Mouse (Mus musculus) heart, adult 2 months (tissue): ENCODE data around the gene Mfrp. TPM values are rescaled to one million over a fixed set of nuclear protein-coding genes. Genes with fewer than 3 reads are reported as not detected.
A peak's percentile ranks its signal among the peaks of the same experiment; 100 is the strongest.

Experiments
- DNase-seq, 2 experiments: peaks; one replicate each; pipeline ENCODE4 v3.0.0; 2021
- H3K27ac ChIP-seq: fragments of 200-600 bp; 2 replicates; pipeline ENCODE4 v1.8.1; 2022
- H3K27me3 ChIP-seq: fragments of 200-500 bp; 2 replicates; pipeline ENCODE4 v1.6.1; 2012; ENCODE audit warnings: mild to moderate bottlenecking, low read length, inconsistent platforms, mixed read lengths; ENCODE audit not compliant: control insufficient read depth, insufficient read depth
- H3K36me3 ChIP-seq: fragments of 200-500 bp; 2 replicates; pipeline ENCODE4 v1.6.1; 2012; ENCODE audit warnings: low read length, inconsistent platforms; ENCODE audit not compliant: control insufficient read depth, insufficient read depth
- H3K4me1 ChIP-seq: fragments of 200-500 bp; 2 replicates; pipeline ENCODE4 v1.6.1; 2011; ENCODE audit warnings: low read length; ENCODE audit not compliant: control insufficient read depth, insufficient read depth
- H3K4me3 ChIP-seq: fragments of 200-600 bp; 2 replicates; pipeline ENCODE4 v1.8.1; 2022
- H3K79me2 ChIP-seq: fragments of 200-500 bp; replicated peaks from 2 replicates; pipeline ENCODE4 v1.6.1; 2012; ENCODE audit warnings: mild to moderate bottlenecking, inconsistent platforms, low read length, moderate library complexity, mixed read lengths; ENCODE audit not compliant: control insufficient read depth, insufficient read depth
- H3K9ac ChIP-seq: fragments of 200-500 bp; 2 replicates; pipeline ENCODE4 v1.6.1; 2012; ENCODE audit warnings: low read depth, mild to moderate bottlenecking, control low read depth, inconsistent platforms, low read length, mixed read lengths
- CTCF ChIP-seq: fragments of 200-600 bp; IDR thresholded peaks from 2 replicates; pipeline ENCODE4 v1.8.1; 2022; ENCODE audit warnings: antibody characterized with exemption, mild to moderate bottlenecking, moderate library complexity
- EP300 ChIP-seq: fragments of 200-500 bp; IDR thresholded peaks from 2 replicates; pipeline ENCODE4 v1.6.1; 2011; ENCODE audit warnings: low read depth, low read length, control low read depth; ENCODE audit not compliant: insufficient read depth
- POLR2A ChIP-seq: fragments of 200-500 bp; IDR thresholded peaks from 2 replicates; pipeline ENCODE4 v1.6.1; 2011; ENCODE audit warnings: mild to moderate bottlenecking, low read depth, low read length, control low read depth; ENCODE audit not compliant: insufficient read depth
- WGBS: fragments of 180-500 bp; shearing (Covaris S2); methylation state at CpG from one replicate; pipeline ENCODE4 v1.1.7; 2018; 5-methylcytosine and 5-hydroxymethylcytosine counted together
- intact Hi-C: fragments of 180-260 bp; cut with DNase I; formaldehyde crosslinking; loops from one replicate; pipeline ENCODE4 v1.15.1; 2025
- polyA plus RNA-seq: library from polyadenylated mRNA; depleted of rRNA; stranded (reverse); fragments of >200 nt; gene quantifications from 2 replicates; pipeline ENCODE4 v1.2.3, GENCODE M21; 2012
- total RNA-seq, 2 experiments: library from RNA; stranded (reverse); gene quantifications; 2 replicates each; pipeline ENCODE4 v1.2.3; 2021

Gene Mfrp
- total and polyA plus RNA-seq, 3 experiments: 0.04 to 0.05 TPM; not detected in 1

DNA sequence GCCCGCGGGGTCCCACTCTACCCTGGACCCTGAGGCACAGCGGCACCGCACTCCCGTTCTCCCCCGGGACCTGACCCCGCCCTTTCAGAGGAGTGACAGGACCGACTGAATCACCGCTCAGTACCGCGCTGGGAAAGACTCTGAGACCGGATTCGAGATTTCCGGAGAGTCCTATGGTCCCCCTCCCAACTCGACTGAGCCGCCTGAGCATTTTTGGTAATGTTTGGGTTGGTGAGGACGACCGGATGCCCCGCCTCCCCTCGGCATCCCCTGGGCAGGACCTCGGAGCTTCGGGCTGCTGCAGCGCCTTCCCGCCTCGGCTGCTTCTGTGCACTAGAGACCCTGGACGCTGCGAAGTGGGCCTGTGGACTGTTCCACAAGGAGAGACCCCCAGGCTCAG, 28.5 kb downstream of the Mfrp start:
- intact Hi-C loops: no loop called here
- H3K4me3 ChIP-seq: peak overlapping the region; percentile 59
- no peaks in the 10 kb centered on the region for H3K27me3 ChIP-seq
- no peak for TF ChIP-seq CTCF
- peak; percentile 66; the same call in 1 of the 2 replicates for TF ChIP-seq EP300
- TF ChIP-seq POLR2A: peak; percentile 67
- H3K79me2 ChIP-seq: no peaks in the 10 kb centered on the region
- peaks cover 14% of the 10 kb centered on the region for H3K4me1 ChIP-seq
- peak; percentile 86 to 91 for DNase-seq
- WGBS: under 1% methylated on average over 27 of the region's 27 CpGs
- H3K9ac ChIP-seq: peak overlapping the region; percentile 75
- H3K27ac ChIP-seq: peak overlapping the region; percentile 99
- H3K36me3 ChIP-seq: no peaks in the 10 kb centered on the region

DNA sequence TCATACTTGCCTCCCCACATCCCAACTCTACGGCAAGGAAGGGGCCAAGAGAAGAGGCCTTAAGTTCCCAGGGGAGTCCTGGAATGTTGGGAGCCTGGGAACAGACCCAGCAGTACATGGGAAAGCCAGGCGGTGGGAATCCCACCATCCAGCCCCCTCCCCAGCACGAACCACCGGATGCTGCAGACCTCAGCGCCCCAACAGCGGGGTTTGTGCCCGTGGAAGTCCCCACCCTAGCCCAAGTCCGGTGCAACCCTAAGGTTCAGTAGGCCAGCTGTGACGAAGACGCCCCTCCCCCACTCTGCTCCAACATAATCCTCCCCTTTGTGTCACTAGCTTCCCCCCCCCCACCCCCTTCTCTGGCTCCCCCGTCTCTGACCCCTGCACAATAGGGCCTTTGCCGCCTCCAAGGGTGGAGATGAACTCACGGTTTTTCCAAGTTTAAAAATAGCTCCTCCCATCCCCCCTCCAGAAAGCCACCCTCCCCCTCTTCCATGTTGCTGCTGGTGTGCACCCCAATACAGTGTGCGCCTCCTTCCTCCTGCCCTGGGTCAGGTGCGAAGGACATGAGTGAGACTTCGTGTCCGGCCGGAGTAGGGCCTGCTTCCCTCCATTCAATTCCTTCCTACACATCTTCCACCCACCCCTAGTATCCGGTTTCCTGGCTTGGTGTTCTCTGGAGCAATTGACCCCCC, 29.2 kb downstream of the Mfrp start:
- TF ChIP-seq POLR2A (0 out of 2 replicates have a peak, but pooled peaks have one; percentile 34), CTCF (no peak), EP300 (peak; percentile 38; the same call in 1 of the 2 replicates)
- WGBS: 26% methylated on average over 19 of the region's 19 CpGs
- peak overlapping the region; percentile 99 for H3K27ac ChIP-seq
- H3K4me3 ChIP-seq: peak overlapping the region; percentile 59
- no peaks in the 10 kb centered on the region for H3K36me3 ChIP-seq
- no peaks in the 10 kb centered on the region for H3K27me3 ChIP-seq
- DNase-seq: peak; percentile 62 to 66
- intact Hi-C loops: no loop called here
- H3K9ac ChIP-seq: peak overlapping the region; percentile 63
- no peaks in the 10 kb centered on the region for H3K79me2 ChIP-seq
- H3K4me1 ChIP-seq: peaks cover 17% of the 10 kb centered on the region

DNA sequence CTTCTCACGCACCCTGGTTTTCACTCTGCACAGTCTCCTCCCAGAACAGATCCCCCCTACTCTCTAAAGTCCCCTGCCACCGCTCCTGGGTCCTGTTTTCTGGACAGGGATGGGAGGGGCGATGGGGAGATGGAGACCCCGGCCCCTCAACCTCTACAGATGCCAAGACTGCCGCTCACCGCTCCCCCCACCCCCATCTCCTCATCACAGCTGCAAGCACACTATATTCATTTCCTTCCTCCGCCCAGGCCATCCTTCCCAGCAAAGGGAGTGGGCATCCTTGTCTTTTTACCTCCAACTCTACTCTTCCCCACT, 29.7 kb downstream of the Mfrp start:
- TF ChIP-seq CTCF (no peak), POLR2A (no peak), EP300 (no peak)

DNA sequence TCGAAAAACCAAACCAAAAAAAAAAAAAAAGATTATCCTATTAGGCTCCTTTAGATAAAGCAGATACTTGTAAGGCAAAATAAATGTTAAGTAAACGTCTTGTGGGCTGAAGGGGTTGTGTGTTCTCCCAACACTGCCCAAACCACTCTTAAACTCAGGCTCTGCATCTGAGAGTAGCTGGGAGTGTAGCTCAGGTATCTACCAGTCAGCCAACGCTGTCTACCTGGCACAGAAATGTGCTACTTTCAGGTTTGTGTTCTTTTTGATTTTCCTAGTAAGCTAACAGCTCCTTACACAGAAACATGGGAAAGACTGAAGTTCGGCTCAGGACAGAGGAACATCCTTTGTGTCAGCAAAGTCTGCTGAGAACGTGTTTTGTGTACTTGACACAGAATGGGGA, 30.7 kb downstream of the Mfrp start:
- Histone ChIP-seq H3K27ac (peak overlapping the region; percentile 99), H3K36me3 (no peaks in the 10 kb centered on the region), H3K27me3 (no peaks in the 10 kb centered on the region), H3K4me1 (peaks cover 15% of the 10 kb centered on the region), H3K79me2 (no peaks in the 10 kb centered on the region), H3K4me3 (no peak overlapping the region), H3K9ac (no peak overlapping the region)
- TF ChIP-seq EP300 (no peak), POLR2A (no peak), CTCF (no peak)
- no peak for DNase-seq
- WGBS: 56% methylated on average over 5 of the region's 5 CpGs
- intact Hi-C loops: no loop called here

More for the DNA sequence above, 29.7 kb downstream of the Mfrp start:
- DNase-seq: no peak
- Histone ChIP-seq H3K27me3 (no peaks in the 10 kb centered on the region), H3K9ac (no peak overlapping the region), H3K36me3 (no peaks in the 10 kb centered on the region), H3K79me2 (no peaks in the 10 kb centered on the region), H3K4me3 (no peak overlapping the region), H3K4me1 (peaks cover 17% of the 10 kb centered on the region), H3K27ac (peak overlapping the region; percentile 99)
- WGBS: 40% methylated on average over 7 of the region's 7 CpGs
- intact Hi-C loops: no loop called here

DNA sequence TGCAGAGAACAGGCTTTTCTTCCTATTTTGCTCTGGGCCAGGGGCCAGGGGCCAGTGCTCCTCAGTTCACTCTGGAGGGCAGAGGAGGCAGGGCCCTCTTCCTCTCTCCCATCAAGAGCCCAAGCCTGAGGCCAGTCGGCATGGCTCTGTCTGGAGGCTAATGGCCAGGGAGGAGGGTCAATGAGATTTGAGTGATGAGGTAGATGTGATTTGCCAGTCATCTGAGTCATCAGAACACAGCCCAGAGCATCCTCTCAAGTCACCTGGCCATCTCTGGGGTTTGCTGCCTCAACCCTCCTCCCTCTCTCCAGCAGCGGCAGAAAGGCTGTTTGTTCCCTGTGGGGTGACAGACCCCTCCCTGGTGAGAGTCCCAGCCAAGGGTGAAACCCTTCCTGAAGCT, 31.8 kb downstream of the Mfrp start:
- intact Hi-C loops: no loop called here
- no peak for TF ChIP-seq CTCF
- TF ChIP-seq POLR2A: no peak
- TF ChIP-seq EP300: no peak
- no peaks in the 10 kb centered on the region for H3K36me3 ChIP-seq
- peaks cover 11% of the 10 kb centered on the region for H3K4me1 ChIP-seq
- H3K79me2 ChIP-seq: no peaks in the 10 kb centered on the region
- DNase-seq: no peak
- H3K9ac ChIP-seq: peak overlapping the region; percentile 1
- peak overlapping the region; percentile 99 for H3K27ac ChIP-seq
- no peaks in the 10 kb centered on the region for H3K27me3 ChIP-seq
- peak overlapping the region; percentile 71 for H3K4me3 ChIP-seq
- WGBS: 18% methylated on average over 2 of the region's 2 CpGs

DNA sequence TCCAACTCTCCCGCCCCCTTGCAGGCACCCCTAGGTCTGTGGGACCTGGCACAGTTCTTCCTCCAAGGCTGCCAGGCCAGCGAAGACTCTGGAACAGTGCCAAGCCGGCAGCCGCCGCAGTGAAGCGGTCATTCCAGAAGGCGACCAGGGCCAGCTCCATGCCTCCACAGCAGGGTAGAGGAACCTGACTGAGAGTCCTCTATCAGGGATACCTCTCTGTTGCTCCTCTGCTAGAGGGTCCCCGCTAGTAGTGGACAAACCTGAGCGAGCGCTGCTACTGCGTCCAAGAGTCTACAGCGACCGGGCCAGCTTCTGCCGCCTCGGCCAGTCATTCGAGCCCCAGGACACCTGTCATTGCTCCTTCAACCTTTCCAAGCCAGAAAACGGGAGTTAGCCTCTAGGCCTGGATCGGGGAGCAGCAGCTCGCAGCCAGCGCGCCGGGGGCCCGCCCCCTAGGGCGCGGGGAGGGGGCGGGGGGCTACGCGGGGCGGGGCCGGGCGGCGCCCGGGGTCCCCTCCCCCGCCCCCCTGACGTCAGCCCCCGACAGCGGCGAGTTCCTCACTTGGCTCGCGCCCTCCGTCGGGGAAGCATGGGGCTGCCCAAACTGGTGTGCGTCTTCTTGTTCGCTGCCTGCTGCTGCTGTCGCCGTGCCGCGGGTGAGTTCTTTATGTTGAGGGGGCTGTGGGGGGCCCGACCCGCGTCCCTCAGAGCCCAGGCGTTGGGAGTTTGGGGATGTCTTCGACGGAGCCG, 32.7 kb downstream of the Mfrp start, which contains the start of gene Mcam:
Gene Mcam, plus strand, starts transcription at position 369 of the 750 bp plus-strand sequence.
- WGBS: under 1% methylated on average over 55 of the region's 55 CpGs
- H3K4me1 ChIP-seq: peaks cover 8% of the 10 kb centered on the region; the same call in 1 of the 2 replicates

More for the DNA sequence above, 32.7 kb downstream of the Mfrp start, which contains the start of gene Mcam:
- no peaks in the 10 kb centered on the region for H3K36me3 ChIP-seq
- no peaks in the 10 kb centered on the region for H3K27me3 ChIP-seq
- peak within 1 kb of the TSS; percentile 99 for H3K27ac ChIP-seq
- intact Hi-C loops: no loop called here
- TF ChIP-seq EP300: no peak
- TF ChIP-seq CTCF: no peak
- peak; percentile 74; the same call in 1 of the 2 replicates for TF ChIP-seq POLR2A
- DNase-seq: peak; percentile 68 to 76
- peak within 1 kb of the TSS; percentile 61 for H3K9ac ChIP-seq
- peak within 1 kb of the TSS; percentile 71 for H3K4me3 ChIP-seq
- no peaks in the 10 kb centered on the region for H3K79me2 ChIP-seq
